Mouse (Mus musculus) cerebellum, postnatal 10 days (tissue): ENCODE results near the gene Opn1sw.

Experiments
- DNase-seq, 2 experiments: peaks; one replicate each; pipeline ENCODE4 v3.0.0; 2021; ENCODE audit warnings: mixed read lengths in 2 of 2

Gene Opn1sw

GRCm38 (mm10) chr6:29326961-29327360 lies 61.3 kb downstream of the Opn1sw start:
- DNase-seq: no peak
